Mouse (Mus musculus): ENCODE data around the gene Ppm1h.

DNA sequence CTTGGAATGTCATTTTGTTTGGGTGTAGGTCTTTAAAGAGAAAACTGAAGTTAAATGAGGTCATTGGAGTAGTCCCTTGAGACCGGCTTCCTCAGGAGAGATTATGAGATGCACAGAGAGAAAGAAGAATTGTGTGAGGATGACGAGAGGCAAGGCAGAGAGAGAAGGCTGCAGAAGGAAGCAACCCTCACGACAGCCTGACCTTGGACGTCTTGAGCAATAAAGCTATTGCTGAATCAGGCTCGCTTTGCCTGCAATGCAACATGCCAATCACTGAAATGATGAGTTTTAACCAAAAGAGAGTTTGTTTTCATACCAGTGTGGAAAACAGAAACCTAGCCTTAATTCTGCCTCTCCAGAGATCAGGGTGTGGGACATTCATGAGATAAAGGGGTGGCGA is 43.5 kb downstream of the Ppm1h start:
- TF ChIP-seq JUN (IDR thresholded peaks at IDR 0.05; ENCODE audit: insufficient read depth, low read depth, low read length), result no peak
- TF ChIP-seq EP300 (IDR thresholded peaks at IDR 0.05; ENCODE audit: low read length), result no peak
